In the genomic region with DNA sequence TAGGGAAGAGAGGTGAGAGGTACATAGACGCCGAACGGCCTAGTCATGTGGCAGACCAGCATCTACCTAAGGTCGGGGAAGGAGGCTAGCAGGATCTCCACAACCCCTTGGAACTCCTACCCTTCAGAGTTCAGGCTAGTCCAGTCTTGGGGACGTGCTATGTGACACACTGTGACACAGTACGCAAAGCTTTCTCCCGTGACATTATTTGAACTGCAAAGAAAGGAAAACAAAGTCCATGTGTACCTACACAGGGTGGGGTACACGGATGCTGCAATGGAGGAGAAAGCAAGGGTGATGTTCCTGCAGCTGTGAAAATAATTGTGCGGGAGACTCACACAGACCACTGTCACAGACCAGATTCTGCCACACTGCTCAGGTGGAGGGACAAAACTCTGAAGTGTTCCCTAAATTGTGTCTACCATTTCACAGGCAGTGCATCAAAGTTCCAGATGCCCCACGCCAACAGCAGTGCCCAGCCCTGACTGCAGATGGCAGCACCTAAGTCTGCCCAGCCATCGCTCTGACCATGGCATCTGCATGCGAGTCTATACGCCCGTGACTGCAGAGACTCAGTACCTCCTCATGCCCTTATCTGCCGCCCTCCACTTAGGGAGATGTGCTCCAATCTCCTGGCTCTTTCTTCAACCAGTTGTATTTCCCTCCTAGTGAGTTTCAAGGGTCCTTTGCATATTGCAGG, we compare ENCODE assay signal across 11 mouse cellular contexts.
DNase-seq lines count a peak whose midpoint lies in the region; ATAC-seq and TF ChIP-seq lines count a peak whose summit lies in the region.
"Had no signal": no experiment of that assay in that cellular context is flagged by ENCODE, and none has a peak within 500 bp of the region (broad histone marks: within the 10 kb centered on the region; RNA-seq: fewer than 3 reads in every experiment).

No protein-coding gene starts in this region.

- H3K27ac ChIP-seq in kidney, adult 2 months (ENCODE audit: insufficient read depth, low read depth, low read length): no peak overlapping the region
- H3K27ac ChIP-seq in stomach, postnatal 0 days (replicated peaks): peak overlapping the region; percentile 63

- no peak overlapping the region for H3K4me2 ChIP-seq in stomach, postnatal 0 days (replicated peaks; ENCODE audit: low read depth)

- H3K4me3 ChIP-seq in kidney, adult 2 months (ENCODE audit: insufficient read depth, low read depth, low read length): no peak overlapping the region
- H3K4me3 ChIP-seq in stomach, postnatal 0 days (ENCODE audit: low read depth, low read length): no peak overlapping the region
- H3K4me3 ChIP-seq: embryonic facial prominence, embryonic 10.5 days had no signal

- H3K36me3 ChIP-seq in kidney, adult 2 months (ENCODE audit: control insufficient read depth, insufficient read depth, low read length): no peaks in the 10 kb centered on the region
- H3K36me3 ChIP-seq in stomach, postnatal 0 days (ENCODE audit: control insufficient read depth, insufficient read depth, low read length): no peaks in the 10 kb centered on the region

- no peak for DNase-seq in kidney, adult 2 months
- no peak for DNase-seq in kidney, postnatal 14 days
- peak; percentile 43 for DNase-seq in thymus, postnatal 4 days
- DNase-seq in thymus, postnatal 10 days (ENCODE audit: low spot score in 2 of 2): no peak
- peak; percentile 68 for DNase-seq in stomach, postnatal 0 days (ENCODE audit: low spot score)
- no peak for DNase-seq in adipocyte (ENCODE audit: low spot score)
- DNase-seq in spleen, postnatal 36 days (ENCODE audit: low spot score in 2 of 2): no peak
- DNase-seq: layer of hippocampus, adult 9-11 months; lung, postnatal 14 days had no signal

- H3K9ac ChIP-seq in stomach, postnatal 0 days (ENCODE audit: low read length): no peak overlapping the region

- no peaks in the 10 kb centered on the region for H3K27me3 ChIP-seq in kidney, adult 2 months (replicated peaks; ENCODE audit: control insufficient read depth, insufficient read depth, low read length)
- no peaks in the 10 kb centered on the region for H3K27me3 ChIP-seq in stomach, postnatal 0 days (ENCODE audit: control insufficient read depth, insufficient read depth, low read length)

- 81% methylated on average over 15 of the region's 15 CpGs for WGBS in kidney, adult 2 months
- 62% methylated on average over 15 of the region's 15 CpGs for WGBS in stomach, postnatal 0 days

- no peak for TF ChIP-seq POLR2A in kidney, adult 2 months (IDR thresholded peaks at IDR 0.05; ENCODE audit: low read depth, low read length)

- peak; percentile 80 for TF ChIP-seq CTCF in kidney, adult 2 months (conservative IDR thresholded peaks at IDR 0.05; ENCODE audit: insufficient read depth, insufficient read length, low read depth, low read length)
- TF ChIP-seq CTCF in stomach, postnatal 0 days (IDR thresholded peaks at IDR 0.05; ENCODE audit: low read depth): peak; percentile 71

- no peaks in the 10 kb centered on the region for H3K9me3 ChIP-seq in stomach, postnatal 0 days (ENCODE audit: control insufficient read depth, low read length)
- H3K9me3 ChIP-seq: embryonic facial prominence, embryonic 10.5 days had no signal

- TF ChIP-seq EP300 in stomach, postnatal 0 days (optimal IDR thresholded peaks at IDR 0.05): no peak

- 0 out of 2 replicates have a peak, but pooled peaks have one; percentile 28 for ATAC-seq in erythroid progenitor cell, adult 5-6 weeks (replicated peaks; ENCODE audit: low FRiP score, poor library complexity, severe bottlenecking)
- ATAC-seq in stomach, postnatal 0 days (ENCODE audit: low FRiP score, low TSS enrichment): peak; percentile 92

- H3K4me1 ChIP-seq in kidney, adult 2 months (ENCODE audit: control insufficient read depth, insufficient read depth, low read length): no peaks in the 10 kb centered on the region
- 0 out of 2 replicates have a peak, but pooled peaks cover 4% of the 10 kb centered on the region for H3K4me1 ChIP-seq in stomach, postnatal 0 days (replicated peaks; ENCODE audit: control insufficient read depth, insufficient read depth)

Comparison
In these comparisons a context has a peak if more than half of its experiments do, and no peak if none do; other contexts are left out.
1. DNase-seq: peak in thymus, postnatal 4 days (single experiment) and stomach, postnatal 0 days (single experiment); none in kidney, adult 2 months (single experiment), kidney, postnatal 14 days (single experiment), thymus, postnatal 10 days (0 of 2), adipocyte (single experiment) and spleen, postnatal 36 days (0 of 2).